Mouse (Mus musculus) spleen, adult 2 months (tissue): ENCODE measurements around the gene Ercc1.

ENCODE experiments used
- CTCF ChIP-seq: fragments of 200-500 bp; IDR thresholded peaks from 2 replicates; pipeline ENCODE4 v1.5.1; 2011; ENCODE audit warnings: mild to moderate bottlenecking, inconsistent platforms; ENCODE audit not compliant: insufficient read depth, insufficient read length, insufficient replicate concordance; ENCODE audit errors: extremely low read depth
- POLR2A ChIP-seq: fragments of 200-500 bp; IDR thresholded peaks from 2 replicates; pipeline ENCODE4 v1.6.1; 2011; ENCODE audit warnings: low read depth, low read length, inconsistent platforms

DNA sequence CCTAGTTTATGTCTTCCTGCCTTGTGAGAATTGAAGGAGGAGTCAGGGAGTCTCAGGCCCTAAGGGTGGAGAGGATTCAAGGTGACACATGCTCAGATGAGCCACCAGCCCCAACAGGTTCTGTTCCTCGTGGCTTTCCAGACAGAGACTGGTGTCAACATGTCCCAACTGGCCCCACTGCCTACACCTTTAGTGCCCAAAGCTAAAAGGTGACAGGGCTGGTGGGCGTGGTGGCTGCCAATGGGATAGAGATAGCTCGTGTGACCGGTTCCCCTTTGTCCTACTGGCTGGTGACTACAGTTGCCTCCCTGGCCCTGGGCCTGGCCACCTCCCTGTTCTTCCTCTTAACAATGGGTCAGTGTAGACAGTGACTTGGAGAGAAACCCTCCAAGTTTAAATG is 20.8 kb downstream of the Ercc1 start:
- TF ChIP-seq CTCF (no peak), POLR2A (no peak)
